Mouse (Mus musculus): ENCODE results near the gene Negr1.

DNA sequence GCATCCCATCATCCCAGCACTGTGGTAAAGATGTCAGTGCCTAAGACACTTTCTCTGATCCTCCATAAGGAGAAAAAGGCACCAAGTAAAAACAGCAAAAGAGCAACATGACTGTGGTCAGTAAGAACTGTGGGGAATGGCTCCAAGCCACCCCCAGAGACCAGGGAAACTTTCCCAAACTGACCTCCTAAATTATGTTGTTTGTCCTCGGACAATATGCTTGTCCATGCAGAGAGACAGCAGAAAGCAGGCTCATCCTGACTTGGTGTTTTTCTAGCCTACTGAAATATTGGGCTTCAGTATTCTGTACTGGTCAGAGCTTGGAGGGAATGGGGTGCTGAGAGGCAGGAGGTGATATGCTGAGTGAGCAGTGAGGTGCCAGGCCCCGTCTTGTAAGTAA, 647.8 kb downstream of the Negr1 start:
- TF ChIP-seq CTCF (conservative IDR thresholded peaks at IDR 0.05; ENCODE audit: insufficient read depth, insufficient read length, low read depth, low read length) (no peak), POLR2A (IDR thresholded peaks at IDR 0.05; ENCODE audit: low read depth, low read length) (no peak)

Data from kidney, adult 2 months (tissue).